Mouse (Mus musculus) heart, embryonic 14.5 days (tissue): ENCODE measurements around the gene Tnfrsf19. TPM values are rescaled to one million over a fixed set of nuclear protein-coding genes. Genes with fewer than 3 reads are reported as not detected.

Experiments used
- polyA plus RNA-seq: library from polyadenylated mRNA; unstranded; fragments of >200 nt; fragmentation: Nextera tagmentation; extraction: Ambion mirVana; gene quantifications from 2 replicates; pipeline ENCODE4 v1.2.1, GENCODE M21; 2014

Gene Tnfrsf19
- polyA plus RNA-seq, 1 experiment from 2014 or later: 22.2 TPM

Other genes starting within 250 kb of the Tnfrsf19 start
- gene Sacs, start 92.0 kb upstream of the Tnfrsf19 start, polyA plus RNA-seq: 6.3 and 7.4 TPM in 2 replicates
- gene Sgcg, start 212.0 kb upstream of the Tnfrsf19 start, polyA plus RNA-seq: 41.0 and 44.1 TPM in 2 replicates